Mouse (Mus musculus): ENCODE data around the gene Kank2. TPM values are rescaled to one million over a fixed set of nuclear protein-coding genes. Genes with fewer than 3 reads are reported as not detected.

The Kank2 gene
- total and polyA plus RNA-seq, 3 experiments, result 7.6 to 16.3 TPM; not detected in 1

DNA sequence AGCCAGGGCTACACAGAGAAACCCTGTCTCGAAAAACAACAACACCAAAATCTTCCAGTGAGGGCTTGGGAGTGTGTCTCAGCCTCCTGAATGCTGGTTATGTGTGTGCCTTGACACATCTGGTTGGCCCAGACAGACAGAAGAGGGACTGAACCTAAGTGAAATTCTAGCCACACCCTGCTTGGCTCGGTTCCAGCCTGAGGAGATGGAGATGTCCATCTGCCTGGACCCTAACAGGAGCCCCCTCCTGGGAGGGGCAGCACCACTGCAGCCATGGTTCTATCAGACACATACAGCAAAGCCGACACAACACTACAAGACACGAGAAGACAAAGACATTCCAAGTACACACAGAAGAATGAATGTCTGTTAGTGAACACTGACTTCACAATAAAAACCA, 19.6 kb upstream of the Kank2 start:
- no peak for DNase-seq (ENCODE audit: low read depth, low spot score)
- Histone ChIP-seq H3K79me2 (ENCODE audit: control insufficient read depth, insufficient read depth, low read length, poor library complexity) (no peaks in the 10 kb centered on the region), H3K9ac (ENCODE audit: control insufficient read depth, low read depth, low read length, poor library complexity, severe bottlenecking) (no peak overlapping the region), H3K9me3 (replicated peaks; ENCODE audit: insufficient read depth, low read length) (no peaks in the 10 kb centered on the region), H3K4me1 (ENCODE audit: control insufficient read depth in 1 of 2, insufficient read depth in 2 of 2, low read length in 2 of 2) (peaks cover 0 to 6% of the 10 kb centered on the region in 2 experiments; a peak in 1 of 4 replicates), H3K4me3 (ENCODE audit: control insufficient read depth in 1 of 2, insufficient read depth in 1 of 2, low read depth in 2 of 2, low read length in 2 of 2) (no peak overlapping the region), H3K27me3 (ENCODE audit: control insufficient read depth in 1 of 2, insufficient read depth in 2 of 2, low read length in 2 of 2) (no peaks in the 10 kb centered on the region), H3K27ac (ENCODE audit: control insufficient read depth, low read depth, low read length) (no peak overlapping the region), H3K36me3 (ENCODE audit: control insufficient read depth in 1 of 2, insufficient read depth in 2 of 2, low read length in 2 of 2) (no peaks in the 10 kb centered on the region)
- TF ChIP-seq ZKSCAN1 (IDR thresholded peaks at IDR 0.05; ENCODE audit: low read depth, low read length) (no peak), MAZ (IDR thresholded peaks at IDR 0.05; ENCODE audit: low read depth, low read length) (no peak), MEF2A (IDR thresholded peaks at IDR 0.05; ENCODE audit: extremely low read depth, insufficient replicate concordance, low read depth, low read length, poor library complexity, severe bottlenecking) (no peak), CHD2 (IDR thresholded peaks at IDR 0.05; ENCODE audit: low read length) (no peak), MAX (IDR thresholded peaks at IDR 0.05; ENCODE audit: low read length) (no peak), ETS1 (IDR thresholded peaks at IDR 0.05; ENCODE audit: low read depth, low read length) (no peak), EP300 (IDR thresholded peaks at IDR 0.05; ENCODE audit: low read depth in 1 of 2, low read length in 2 of 2) (no peak), RCOR1 (IDR thresholded peaks at IDR 0.05; ENCODE audit: low read depth, low read length) (no peak), TAL1 (IDR thresholded peaks at IDR 0.05; ENCODE audit: low read length) (no peak), KAT2A (conservative IDR thresholded peaks at IDR 0.05; ENCODE audit: low read depth, low read length) (no peak), MYC (IDR thresholded peaks at IDR 0.05; ENCODE audit: low read depth, low read length) (no peak)

DNA sequence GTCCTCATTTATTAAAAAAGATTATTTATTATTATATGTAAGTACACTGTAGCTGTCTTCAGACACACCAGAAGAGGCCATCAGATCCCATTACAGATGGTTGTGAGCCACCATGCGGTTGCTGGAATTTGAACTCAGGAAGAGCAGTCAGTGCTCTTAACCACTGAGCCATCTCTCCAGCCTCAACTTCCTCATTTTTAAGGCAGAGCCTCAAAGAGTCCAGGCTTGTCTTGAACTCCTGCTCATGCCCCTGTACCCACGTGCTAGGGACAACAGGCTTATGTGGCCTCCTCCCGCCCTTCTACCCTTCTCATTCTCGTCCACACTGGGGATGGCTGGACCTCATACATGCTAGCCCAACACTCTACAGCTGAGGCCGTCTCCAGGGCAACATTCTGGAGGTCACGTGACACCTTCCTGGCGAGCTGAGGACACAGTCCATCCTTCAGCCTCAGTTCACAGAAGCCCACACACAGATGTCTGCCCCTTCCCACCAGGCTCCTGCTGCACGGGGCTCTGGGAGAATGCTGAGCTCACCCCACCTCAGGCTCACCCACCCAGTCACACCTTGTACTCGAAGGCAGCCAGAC, 18.3 kb upstream of the Kank2 start:
- Histone ChIP-seq H3K36me3 (ENCODE audit: control insufficient read depth in 1 of 2, insufficient read depth in 2 of 2, low read length in 2 of 2) (no peaks in the 10 kb centered on the region), H3K9ac (ENCODE audit: control insufficient read depth, low read depth, low read length, poor library complexity, severe bottlenecking) (no peak overlapping the region), H3K9me3 (replicated peaks; ENCODE audit: insufficient read depth, low read length) (no peaks in the 10 kb centered on the region), H3K4me3 (ENCODE audit: control insufficient read depth in 1 of 2, insufficient read depth in 1 of 2, low read depth in 2 of 2, low read length in 2 of 2) (no peak overlapping the region), H3K79me2 (ENCODE audit: control insufficient read depth, insufficient read depth, low read length, poor library complexity) (no peaks in the 10 kb centered on the region), H3K27me3 (ENCODE audit: control insufficient read depth in 1 of 2, insufficient read depth in 2 of 2, low read length in 2 of 2) (no peaks in the 10 kb centered on the region), H3K27ac (ENCODE audit: control insufficient read depth, low read depth, low read length) (no peak overlapping the region), H3K4me1 (ENCODE audit: control insufficient read depth in 1 of 2, insufficient read depth in 2 of 2, low read length in 2 of 2) (peaks cover 0 to 6% of the 10 kb centered on the region in 2 experiments; a peak in 1 of 4 replicates)
- peak; percentile 83 for DNase-seq (ENCODE audit: low read depth, low spot score)
- TF ChIP-seq MYB (IDR thresholded peaks at IDR 0.05; ENCODE audit: low read depth, low read length) (no peak), MYC (IDR thresholded peaks at IDR 0.05; ENCODE audit: low read depth, low read length) (peak; percentile 80), USF1 (IDR thresholded peaks at IDR 0.05; ENCODE audit: low read depth, low read length) (peak; percentile 69), TAL1 (IDR thresholded peaks at IDR 0.05; ENCODE audit: low read length) (no peak), MXI1 (IDR thresholded peaks at IDR 0.05; ENCODE audit: low read depth, low read length) (peak; percentile 41; the same call in 1 of the 2 replicates), MAX (IDR thresholded peaks at IDR 0.05; ENCODE audit: low read length) (peak; percentile 74; the same call in 1 of the 2 replicates)

All from MEL (cell line).